In genomic region chr9:78601046-78601730, GRCm38 (mm10) we compare ENCODE assay signal across 9 mouse cellular contexts. TPM values are rescaled to one million over a fixed set of nuclear protein-coding genes. Genes with fewer than 3 reads are reported as not detected.
DNase-seq lines count a peak whose midpoint lies in the region; ATAC-seq and TF ChIP-seq lines count a peak whose summit lies in the region.
"Had no signal": no experiment of that assay in that cellular context is flagged by ENCODE, and none has a peak within 500 bp of the region (broad histone marks: within the 10 kb centered on the region; RNA-seq: fewer than 3 reads in every experiment).

No protein-coding gene starts in this region.

- no peaks in the 10 kb centered on the region for H3K4me1 ChIP-seq in heart, embryonic 12.5 days (replicated peaks)
- H3K4me1 ChIP-seq in lung, adult 2 months (ENCODE audit: control insufficient read depth, insufficient read depth, low read length) = no peaks in the 10 kb centered on the region
- no peaks in the 10 kb centered on the region for H3K4me1 ChIP-seq in lung, postnatal 0 days (ENCODE audit: insufficient read depth, low read depth, low read length)

- H3K27me3 ChIP-seq in heart, embryonic 12.5 days (replicated peaks) = no peaks in the 10 kb centered on the region
- H3K27me3 ChIP-seq in lung, postnatal 0 days (replicated peaks; ENCODE audit: insufficient read depth, low read length) = no peaks in the 10 kb centered on the region

- no peak for ATAC-seq in heart, embryonic 12.5 days (ENCODE audit: insufficient number of reproducible peaks, low FRiP score)
- no peak for ATAC-seq in lung, postnatal 0 days
- ATAC-seq in megakaryocyte, adult 5-6 weeks (ENCODE audit: poor library complexity, severe bottlenecking) = no peak

- TF ChIP-seq POLR2A in lung, adult 2 months (IDR thresholded peaks at IDR 0.05; ENCODE audit: borderline replicate concordance, extremely low read depth, low read depth, low read length) = no peak

- no peak overlapping the region for H3K4me2 ChIP-seq in heart, embryonic 12.5 days
- H3K4me2 ChIP-seq in lung, postnatal 0 days (replicated peaks; ENCODE audit: low read depth, low read length) = no peak overlapping the region

- H3K36me3 ChIP-seq in heart, embryonic 12.5 days = no peaks in the 10 kb centered on the region
- no peaks in the 10 kb centered on the region for H3K36me3 ChIP-seq in lung, postnatal 0 days (ENCODE audit: insufficient read depth, low read length)

- H3K27ac ChIP-seq in heart, embryonic 12.5 days (ENCODE audit: poor library complexity, severe bottlenecking) = no peak overlapping the region
- H3K27ac ChIP-seq in lung, postnatal 0 days (ENCODE audit: low read length) = no peak overlapping the region

- no peaks in the 10 kb centered on the region; the same call in 1 of the 2 replicates for H3K9me3 ChIP-seq in heart, embryonic 12.5 days (replicated peaks)
- no peaks in the 10 kb centered on the region for H3K9me3 ChIP-seq in lung, postnatal 0 days (ENCODE audit: low read length)

- H3K9ac ChIP-seq in heart, embryonic 12.5 days = no peak overlapping the region
- H3K9ac ChIP-seq in lung, postnatal 0 days (replicated peaks; ENCODE audit: low read depth) = no peak overlapping the region

- no peak overlapping the region for H3K4me3 ChIP-seq in heart, embryonic 12.5 days
- H3K4me3 ChIP-seq in lung, adult 2 months (replicated peaks; ENCODE audit: extremely low read depth, low read depth, low read length) = no peak overlapping the region
- H3K4me3 ChIP-seq in lung, postnatal 0 days (ENCODE audit: low read depth, low read length) = no peak overlapping the region

- TF ChIP-seq EP300 in lung, postnatal 0 days (IDR thresholded peaks at IDR 0.05) = no peak

- peak; percentile 48 for TF ChIP-seq CTCF in lung, adult 2 months (IDR thresholded peaks at IDR 0.05; ENCODE audit: insufficient read depth, low read length)
- peak; percentile 68 for TF ChIP-seq CTCF in lung, postnatal 0 days (IDR thresholded peaks at IDR 0.05)

- 56% methylated on average over 4 of the region's 4 CpGs for WGBS in heart, embryonic 12.5 days
- WGBS in lung, adult 2 months = 40% methylated on average over 4 of the region's 4 CpGs
- WGBS in lung, postnatal 0 days = 45% methylated on average over 4 of the region's 4 CpGs

- peak; percentile 34 for DNase-seq in heart, adult 11 months
- DNase-seq in lung, adult 2 months = no peak
- DNase-seq in lung, adult 18-20 months = no peak
- DNase-seq in Muller cell, postnatal 12 days (ENCODE audit: inconsistent ontology term) = peak; percentile 18
- peak; percentile 39 for DNase-seq in lung, postnatal 0 days (ENCODE audit: low spot score)
- no peak for DNase-seq in right cerebral cortex, adult 2 months (ENCODE audit: low spot score in 2 of 2)
- DNase-seq: thymus, postnatal 14 days had no signal

RNA-seq across cellular contexts. Expression of gene Slc17a5, which starts 13.3 kb away (rescaled TPM):
- polyA plus RNA-seq in heart, embryonic 12.5 days (2016; fragmentation: Nextera tagmentation; extraction: Ambion mirVana) = 8.2 and 8.5 TPM in 2 replicates
- 11.4 and 12.4 TPM in 2 replicates for polyA plus RNA-seq in lung, adult 2 months (2012; rRNA removed)
- polyA plus RNA-seq in lung, postnatal 0 days (2015; fragmentation: Nextera tagmentation; extraction: Ambion mirVana) = 19.9 TPM in 2 replicates
- 8.8 and 10.2 TPM in 2 replicates for total RNA-seq in megakaryocyte, adult 5-6 weeks (2015)
- 5.6 and 8.0 TPM in 2 replicates for total RNA-seq in megakaryocyte, adult 5-6 weeks (2017)

RNA-seq across cellular contexts. Expression of gene Cd109, which starts 14.2 kb away (rescaled TPM):
- polyA plus RNA-seq in heart, embryonic 12.5 days (2016; fragmentation: Nextera tagmentation; extraction: Ambion mirVana) = 1.7 and 1.8 TPM in 2 replicates
- polyA plus RNA-seq in lung, adult 2 months (2012; rRNA removed) = 0.42 and 1.6 TPM in 2 replicates
- polyA plus RNA-seq in lung, postnatal 0 days (2015; fragmentation: Nextera tagmentation; extraction: Ambion mirVana) = 2.7 TPM in 2 replicates
- 2.0 and 3.2 TPM in 2 replicates for total RNA-seq in megakaryocyte, adult 5-6 weeks (2015)
- total RNA-seq in megakaryocyte, adult 5-6 weeks (2017) = 2.2 and 2.5 TPM in 2 replicates

Comparison
In these comparisons a context has a peak if more than half of its experiments do, and no peak if none do; other contexts are left out.
1. DNase-seq: peak in heart, adult 11 months (single experiment), Muller cell, postnatal 12 days (single experiment) and lung, postnatal 0 days (single experiment); none in lung, adult 2 months (single experiment), lung, adult 18-20 months (0 of 2) and right cerebral cortex, adult 2 months (0 of 2).